Mouse (Mus musculus) ES-Bruce4 (cell line): Measurements from ENCODE around the gene Dync1i2.

Experiments used
- CTCF ChIP-seq: IDR thresholded peaks from one replicate; pipeline ENCODE4 v1.8.1; 2011; ENCODE audit warnings: low read depth, low read length
- EP300 ChIP-seq: IDR thresholded peaks from 2 replicates; pipeline ENCODE4 v1.6.1; 2011; ENCODE audit warnings: low read depth, low read length; ENCODE audit not compliant: insufficient read depth
- POLR2A ChIP-seq: IDR thresholded peaks from one replicate; pipeline ENCODE4 v1.8.1; 2011; ENCODE audit warnings: low read length; ENCODE audit not compliant: insufficient read depth

DNA sequence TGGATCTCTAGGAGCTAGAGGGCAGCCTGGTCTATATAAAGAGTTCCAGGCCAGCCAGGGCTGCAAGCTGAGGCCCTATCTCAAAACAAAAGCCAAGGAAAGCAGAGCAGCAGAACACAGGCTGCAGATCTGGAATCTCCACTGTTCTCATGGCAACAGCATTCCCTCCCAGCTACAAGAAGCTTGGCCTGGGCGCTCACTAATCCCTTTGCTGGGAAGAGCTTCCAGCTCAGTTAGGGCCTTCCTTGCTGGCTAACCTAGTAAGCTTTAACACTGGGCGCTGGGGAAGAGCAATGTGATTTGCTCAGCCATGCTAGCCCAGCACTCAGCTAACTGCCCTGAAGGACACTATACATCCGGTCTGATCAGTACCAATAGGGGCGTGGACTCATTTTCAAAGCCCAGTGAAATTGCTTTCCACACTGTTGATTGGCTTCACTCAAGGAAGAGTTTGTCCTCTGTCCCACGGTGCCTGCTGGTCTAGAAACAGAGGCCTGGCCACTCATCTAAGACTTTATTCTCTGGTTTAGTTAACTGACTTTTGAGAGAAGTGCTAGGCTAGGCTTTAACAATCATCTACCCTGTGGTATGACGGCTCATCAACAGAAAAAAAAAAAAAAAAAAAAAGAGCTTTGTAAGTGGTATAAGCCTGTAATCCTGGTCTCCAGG is 78.7 kb downstream of the Dync1i2 start:
- TF ChIP-seq POLR2A: no peak
- TF ChIP-seq CTCF: no peak
- no peak for TF ChIP-seq EP300
